Mouse (Mus musculus) urinary bladder, postnatal 36 days (tissue): ENCODE measurements at regions not wholly inside any gene's neighbourhood (a gene's known extent, or its start where the extent isn't known, plus 50 kb on each side); places are given as distances from the start of the nearest gene placed in this dataset.

Source experiments
- DNase-seq, 2 experiments: peaks; one replicate each; pipeline ENCODE4 v3.0.0; 2022; ENCODE audit warnings: low spot score in 2 of 2, mixed read lengths in 1 of 2

- DNase-seq, result peak in 1 of 2 experiments; percentile 1
These were observed 375.1 kb upstream of the 4931408C20Rik start for GRCm38 (mm10) chr1:27062311-27062710.
